Mouse (Mus musculus) stomach, postnatal 0 days (tissue): Measurements from ENCODE around the gene Rps6kb2.

ENCODE experiments used
- CTCF ChIP-seq: IDR thresholded peaks from 2 replicates; pipeline ENCODE4 v1.5.1; 2016; ENCODE audit warnings: antibody characterized with exemption, low read depth, mild to moderate bottlenecking, moderate library complexity
- EP300 ChIP-seq: optimal IDR thresholded peaks from 2 replicates; pipeline ENCODE3; 2016; ENCODE audit warnings: antibody characterized with exemption

- TF ChIP-seq CTCF (no peak), EP300 (no peak)
These were observed 16.1 kb downstream of the Rps6kb2 start for GRCm38 (mm10) chr19:4147022-4147405.
